Mouse (Mus musculus): ENCODE measurements around the gene Mif. TPM values are rescaled to one million over a fixed set of nuclear protein-coding genes. Genes with fewer than 3 reads are reported as not detected.
A peak's percentile ranks its signal among the peaks of the same experiment; 100 is the strongest.

The Mif gene
- total and polyA plus RNA-seq, 2 experiments from 2014 or later = 1,140 to 1,428 TPM

- H3K27ac ChIP-seq (ENCODE audit: low read depth) = peak overlapping the region; percentile 82
- no peaks in the 10 kb centered on the region for H3K36me3 ChIP-seq (replicated peaks; ENCODE audit: control insufficient read depth, insufficient read depth, low read length)
- H3K4me1 ChIP-seq (ENCODE audit: control insufficient read depth, insufficient read depth) = peaks cover 23% of the 10 kb centered on the region
- H3K4me2 ChIP-seq (ENCODE audit: low read depth, low read length) = peak overlapping the region; percentile 71
- no peak overlapping the region for H3K9ac ChIP-seq (replicated peaks; ENCODE audit: low read depth, low read length)
- DNase-seq (ENCODE audit: low spot score) (no peak), ATAC-seq (ENCODE audit: insufficient read depth, low read depth) (no peak)
- H3K4me3 ChIP-seq (ENCODE audit: low read depth, low read length) = peak overlapping the region; percentile 11; the same call in 1 of the 2 replicates
- H3K27me3 ChIP-seq (ENCODE audit: control insufficient read depth, insufficient read depth, low read length) = no peaks in the 10 kb centered on the region
- TF ChIP-seq EP300 (IDR thresholded peaks at IDR 0.05; ENCODE audit: low read depth) (no peak), CTCF (IDR thresholded peaks at IDR 0.05; ENCODE audit: low read depth) (no peak)
- WGBS = 23% methylated on average over 10 of the region's 10 CpGs
- no peaks in the 10 kb centered on the region for H3K9me3 ChIP-seq (replicated peaks; ENCODE audit: control insufficient read depth, low read length)
Measured at GRCm38 (mm10) chr10:75835761-75836531, 24.1 kb downstream of the Mif start.

- peaks cover 23% of the 10 kb centered on the region for H3K4me1 ChIP-seq (ENCODE audit: control insufficient read depth, insufficient read depth)
- 0 out of 2 replicates have a peak, but pooled peaks have one; percentile 30 for ATAC-seq (ENCODE audit: insufficient read depth, low read depth)
- H3K4me2 ChIP-seq (ENCODE audit: low read depth, low read length) = peak overlapping the region; percentile 71
- H3K9ac ChIP-seq (replicated peaks; ENCODE audit: low read depth, low read length) = no peak overlapping the region
- TF ChIP-seq EP300 (IDR thresholded peaks at IDR 0.05; ENCODE audit: low read depth) = no peak
- TF ChIP-seq CTCF (IDR thresholded peaks at IDR 0.05; ENCODE audit: low read depth) = no peak
- WGBS = 1% methylated on average over 10 of the region's 10 CpGs
- H3K36me3 ChIP-seq (replicated peaks; ENCODE audit: control insufficient read depth, insufficient read depth, low read length) = no peaks in the 10 kb centered on the region
- no peaks in the 10 kb centered on the region for H3K9me3 ChIP-seq (replicated peaks; ENCODE audit: control insufficient read depth, low read length)
- H3K4me3 ChIP-seq (ENCODE audit: low read depth, low read length) = peak overlapping the region; percentile 11; the same call in 1 of the 2 replicates
- H3K27ac ChIP-seq (ENCODE audit: low read depth) = peak overlapping the region; percentile 0; the same call in 1 of the 2 replicates
- no peaks in the 10 kb centered on the region for H3K27me3 ChIP-seq (ENCODE audit: control insufficient read depth, insufficient read depth, low read length)
- DNase-seq (ENCODE audit: low spot score) = peak; percentile 56
Measured at GRCm38 (mm10) chr10:75835307-75835706, 24.7 kb downstream of the Mif start.

GRCm38 (mm10) chr10:75834721-75835120 is 25.3 kb downstream of the Mif start:
- WGBS = 10% methylated on average over 9 of the region's 9 CpGs

GRCm38 (mm10) chr10:75834250-75834649 is 25.8 kb downstream of the Mif start:
- ATAC-seq (ENCODE audit: insufficient read depth, low read depth) = 0 out of 2 replicates have a peak, but pooled peaks have one; percentile 16
- Histone ChIP-seq H3K4me3 (ENCODE audit: low read depth, low read length) (peak overlapping the region; percentile 47), H3K27ac (ENCODE audit: low read depth) (0 out of 2 replicates have a peak overlapping the region, but pooled peaks have one; percentile 1)

More at GRCm38 (mm10) chr10:75834721-75835120, 25.3 kb downstream of the Mif start:
- TF ChIP-seq CTCF (IDR thresholded peaks at IDR 0.05; ENCODE audit: low read depth) (no peak), EP300 (IDR thresholded peaks at IDR 0.05; ENCODE audit: low read depth) (no peak)
- peak overlapping the region; percentile 27; the same call in 1 of the 2 replicates for H3K9ac ChIP-seq (replicated peaks; ENCODE audit: low read depth, low read length)
- peak overlapping the region; percentile 71 for H3K4me2 ChIP-seq (ENCODE audit: low read depth, low read length)
- no peaks in the 10 kb centered on the region for H3K36me3 ChIP-seq (replicated peaks; ENCODE audit: control insufficient read depth, insufficient read depth, low read length)
- no peaks in the 10 kb centered on the region for H3K27me3 ChIP-seq (ENCODE audit: control insufficient read depth, insufficient read depth, low read length)
- no peak overlapping the region for H3K27ac ChIP-seq (ENCODE audit: low read depth)
- ATAC-seq (ENCODE audit: insufficient read depth, low read depth) = no peak
- DNase-seq (ENCODE audit: low spot score) = no peak
- H3K9me3 ChIP-seq (replicated peaks; ENCODE audit: control insufficient read depth, low read length) = no peaks in the 10 kb centered on the region
- peaks cover 23% of the 10 kb centered on the region for H3K4me1 ChIP-seq (ENCODE audit: control insufficient read depth, insufficient read depth)
- H3K4me3 ChIP-seq (ENCODE audit: low read depth, low read length) = peak overlapping the region; percentile 47

GRCm38 (mm10) chr10:75833456-75834080 is 26.5 kb downstream of the Mif start:
- H3K9me3 ChIP-seq (replicated peaks; ENCODE audit: control insufficient read depth, low read length) = no peaks in the 10 kb centered on the region
- WGBS = 13% methylated on average over 21 of the region's 21 CpGs
- 0 out of 2 replicates have a peak overlapping the region, but pooled peaks have one; percentile 1 for H3K27ac ChIP-seq (ENCODE audit: low read depth)
- H3K27me3 ChIP-seq (ENCODE audit: control insufficient read depth, insufficient read depth, low read length) = no peaks in the 10 kb centered on the region
- H3K9ac ChIP-seq (replicated peaks; ENCODE audit: low read depth, low read length) = no peak overlapping the region; the same call in 1 of the 2 replicates
- no peak for ATAC-seq (ENCODE audit: insufficient read depth, low read depth)
- no peak for DNase-seq (ENCODE audit: low spot score)
- peaks cover 28% of the 10 kb centered on the region for H3K4me1 ChIP-seq (ENCODE audit: control insufficient read depth, insufficient read depth)
- H3K4me3 ChIP-seq (ENCODE audit: low read depth, low read length) = peak overlapping the region; percentile 47
- TF ChIP-seq CTCF (IDR thresholded peaks at IDR 0.05; ENCODE audit: low read depth) (no peak), EP300 (IDR thresholded peaks at IDR 0.05; ENCODE audit: low read depth) (no peak)
- H3K4me2 ChIP-seq (ENCODE audit: low read depth, low read length) = peak overlapping the region; percentile 71
- H3K36me3 ChIP-seq (replicated peaks; ENCODE audit: control insufficient read depth, insufficient read depth, low read length) = no peaks in the 10 kb centered on the region

More at GRCm38 (mm10) chr10:75834250-75834649, 25.8 kb downstream of the Mif start:
- Histone ChIP-seq H3K4me2 (ENCODE audit: low read depth, low read length) (peak overlapping the region; percentile 71), H3K9ac (replicated peaks; ENCODE audit: low read depth, low read length) (peak overlapping the region; percentile 27; the same call in 1 of the 2 replicates), H3K36me3 (replicated peaks; ENCODE audit: control insufficient read depth, insufficient read depth, low read length) (no peaks in the 10 kb centered on the region), H3K9me3 (replicated peaks; ENCODE audit: control insufficient read depth, low read length) (no peaks in the 10 kb centered on the region), H3K27me3 (ENCODE audit: control insufficient read depth, insufficient read depth, low read length) (no peaks in the 10 kb centered on the region), H3K4me1 (ENCODE audit: control insufficient read depth, insufficient read depth) (peaks cover 23% of the 10 kb centered on the region)
- TF ChIP-seq CTCF (IDR thresholded peaks at IDR 0.05; ENCODE audit: low read depth) = no peak
- WGBS = 3% methylated on average over 21 of the region's 21 CpGs
- peak; percentile 60 for DNase-seq (ENCODE audit: low spot score)
